Mouse (Mus musculus) testis, adult 2 months (tissue): ENCODE measurements around the gene Epb41. TPM values are rescaled to one million over a fixed set of nuclear protein-coding genes. Genes with fewer than 3 reads are reported as not detected.

Source experiments
- H3K27ac ChIP-seq: fragments of 200-500 bp; 2 replicates; pipeline ENCODE4 v1.5.1; 2012; ENCODE audit warnings: low read depth, low read length; ENCODE audit not compliant: control insufficient read depth, insufficient read depth
- H3K27me3 ChIP-seq: fragments of 200-500 bp; 2 replicates; pipeline ENCODE4 v1.6.1; 2012; ENCODE audit warnings: mild to moderate bottlenecking, low read length, moderate library complexity; ENCODE audit not compliant: control insufficient read depth, insufficient read depth
- H3K36me3 ChIP-seq: fragments of 200-500 bp; 2 replicates; pipeline ENCODE4 v1.6.1; 2012; ENCODE audit warnings: mild to moderate bottlenecking, low read length; ENCODE audit not compliant: control insufficient read depth, insufficient read depth
- H3K4me1 ChIP-seq: fragments of 200-500 bp; 2 replicates; pipeline ENCODE4 v1.6.1; 2012; ENCODE audit warnings: low read length; ENCODE audit not compliant: control insufficient read depth, insufficient read depth
- H3K4me3 ChIP-seq: fragments of 200-500 bp; 2 replicates; pipeline ENCODE4 v1.5.1; 2012; ENCODE audit warnings: low read depth, mild to moderate bottlenecking, low read length, moderate library complexity, mixed read lengths; ENCODE audit not compliant: control insufficient read depth
- CTCF ChIP-seq: fragments of 200-500 bp; IDR thresholded peaks from 2 replicates; pipeline ENCODE4 v1.5.1; 2012; ENCODE audit warnings: low read depth, mild to moderate bottlenecking, inconsistent platforms, low read length, moderate library complexity; ENCODE audit not compliant: control insufficient read depth, insufficient read depth, insufficient replicate concordance
- POLR2A ChIP-seq: fragments of 200-500 bp; IDR thresholded peaks from 2 replicates; pipeline ENCODE4 v1.6.1; 2012; ENCODE audit warnings: low read depth, mild to moderate bottlenecking, inconsistent platforms, low read length, moderate library complexity; ENCODE audit not compliant: control insufficient read depth
- polyA plus RNA-seq: library from polyadenylated mRNA; depleted of rRNA; stranded (reverse); fragments of >200 nt; gene quantifications from 2 replicates; pipeline ENCODE4 v1.2.3, GENCODE M21; 2012

The Epb41 gene
- polyA plus RNA-seq, 1 experiment, result 8.7 TPM

DNA sequence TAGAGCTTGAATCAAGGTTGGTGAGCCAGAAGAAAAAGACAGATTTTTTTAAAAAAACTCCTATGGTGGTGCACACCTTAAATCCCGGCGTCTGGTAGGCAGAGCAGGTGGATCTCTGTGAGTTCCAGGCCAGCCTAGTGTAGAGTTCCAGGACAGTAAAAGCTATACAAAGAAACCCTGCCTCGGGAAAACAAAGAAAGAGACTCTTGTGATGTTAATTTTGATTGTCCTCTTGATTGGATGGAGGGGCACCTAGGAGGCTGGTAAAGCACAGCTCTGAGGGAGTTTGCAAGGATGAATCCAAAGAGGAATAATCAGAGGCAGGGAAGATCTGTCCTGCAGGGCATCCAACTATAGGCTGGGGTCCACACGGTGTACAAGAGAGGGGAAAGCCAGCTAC lies 56.6 kb downstream of the Epb41 start:
- Histone ChIP-seq H3K27me3 (no peaks in the 10 kb centered on the region), H3K4me1 (no peaks in the 10 kb centered on the region), H3K4me3 (no peak overlapping the region), H3K36me3 (no peaks in the 10 kb centered on the region), H3K27ac (no peak overlapping the region)
- no peak for TF ChIP-seq CTCF
- TF ChIP-seq POLR2A, result no peak

DNA sequence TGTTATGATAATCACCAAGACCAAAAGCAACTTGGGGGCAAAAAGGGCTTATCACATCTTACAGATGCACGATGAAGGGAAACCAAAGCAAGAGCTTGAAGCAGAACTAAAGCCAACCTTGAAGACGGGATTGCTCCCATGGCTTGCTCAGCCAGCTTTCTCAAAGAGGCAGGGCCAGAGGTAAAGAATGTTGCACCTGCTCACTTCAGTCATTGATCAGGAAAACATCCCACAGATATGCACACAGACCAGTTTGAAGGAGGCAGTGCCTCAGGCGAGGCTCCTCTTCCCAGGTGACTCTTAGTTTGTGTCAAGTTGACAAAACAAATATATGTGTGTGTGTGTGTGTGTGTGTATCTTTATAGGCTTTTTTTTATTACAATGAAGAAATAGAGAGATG lies 59.7 kb downstream of the Epb41 start:
- TF ChIP-seq POLR2A, result no peak
- H3K36me3 ChIP-seq, result no peaks in the 10 kb centered on the region
- H3K4me1 ChIP-seq, result no peaks in the 10 kb centered on the region
- H3K4me3 ChIP-seq, result no peak overlapping the region
- no peaks in the 10 kb centered on the region for H3K27me3 ChIP-seq
- H3K27ac ChIP-seq, result no peak overlapping the region

DNA sequence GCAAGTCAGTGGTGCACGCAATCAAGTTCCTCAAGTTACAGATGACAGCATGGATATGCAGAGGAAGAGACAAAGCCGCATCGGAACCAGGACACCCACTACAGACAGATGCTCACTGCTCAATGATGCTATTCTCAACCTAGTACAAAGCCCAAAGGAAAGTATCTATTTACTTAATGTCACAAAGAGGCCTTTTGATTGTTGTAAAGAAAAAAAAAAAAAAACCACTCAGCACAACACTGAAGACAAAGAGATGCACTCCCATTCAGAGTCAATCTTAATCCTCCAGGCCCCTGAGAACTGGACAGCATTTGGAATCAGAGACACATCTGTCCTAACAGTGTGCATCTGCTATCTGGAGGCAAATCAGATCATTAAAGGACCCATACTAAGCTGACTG lies 63.5 kb downstream of the Epb41 start:
- Histone ChIP-seq H3K27me3 (no peaks in the 10 kb centered on the region), H3K4me1 (no peaks in the 10 kb centered on the region), H3K4me3 (no peak overlapping the region), H3K36me3 (no peaks in the 10 kb centered on the region), H3K27ac (no peak overlapping the region)
- TF ChIP-seq POLR2A (no peak), CTCF (no peak)

DNA sequence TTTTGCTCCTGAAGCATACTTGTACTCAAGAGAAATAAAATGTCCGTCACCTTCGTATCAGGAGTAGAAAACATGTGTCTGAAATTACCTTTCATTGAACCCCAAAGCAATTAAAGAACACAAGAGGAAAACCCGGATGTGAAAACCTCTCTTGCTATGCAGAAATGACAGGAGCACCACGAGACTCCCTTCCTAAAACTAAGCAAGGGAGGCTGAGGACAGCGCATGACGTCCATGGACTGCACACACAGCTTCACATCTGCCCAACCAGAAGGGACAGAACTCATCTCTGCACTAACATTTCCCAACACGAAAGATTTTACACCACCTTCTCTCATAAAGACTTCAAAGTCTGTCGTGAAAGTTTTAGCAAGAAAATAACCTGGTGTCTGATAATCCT lies 64.7 kb downstream of the Epb41 start:
- no peaks in the 10 kb centered on the region for H3K27me3 ChIP-seq

DNA sequence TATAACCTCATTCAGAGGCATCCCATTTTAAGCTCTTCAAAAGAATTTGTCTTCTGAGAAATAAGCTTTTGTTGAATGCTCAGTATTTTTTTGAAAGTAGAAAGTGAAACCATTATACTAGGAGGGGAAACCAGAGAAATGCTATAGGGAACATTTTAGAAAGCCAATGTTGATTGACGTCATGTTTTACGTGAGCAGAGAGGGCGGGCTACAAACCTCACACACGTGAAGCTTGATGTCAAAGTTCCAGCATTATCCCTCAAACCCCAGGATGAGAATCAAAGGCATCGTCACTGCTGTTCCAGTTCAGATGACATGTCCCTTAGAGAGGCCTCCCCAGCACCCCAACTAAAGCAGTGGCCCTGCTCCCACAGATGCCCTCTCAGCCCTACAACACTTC lies 66.9 kb downstream of the Epb41 start:
- TF ChIP-seq POLR2A (no peak), CTCF (no peak)
- no peaks in the 10 kb centered on the region for H3K36me3 ChIP-seq
- no peaks in the 10 kb centered on the region for H3K4me1 ChIP-seq

More for the DNA sequence above, 64.7 kb downstream of the Epb41 start:
- no peaks in the 10 kb centered on the region for H3K4me1 ChIP-seq
- H3K27ac ChIP-seq, result no peak overlapping the region
- H3K36me3 ChIP-seq, result no peaks in the 10 kb centered on the region
- H3K4me3 ChIP-seq, result no peak overlapping the region
- TF ChIP-seq CTCF, result no peak
- no peak for TF ChIP-seq POLR2A

DNA sequence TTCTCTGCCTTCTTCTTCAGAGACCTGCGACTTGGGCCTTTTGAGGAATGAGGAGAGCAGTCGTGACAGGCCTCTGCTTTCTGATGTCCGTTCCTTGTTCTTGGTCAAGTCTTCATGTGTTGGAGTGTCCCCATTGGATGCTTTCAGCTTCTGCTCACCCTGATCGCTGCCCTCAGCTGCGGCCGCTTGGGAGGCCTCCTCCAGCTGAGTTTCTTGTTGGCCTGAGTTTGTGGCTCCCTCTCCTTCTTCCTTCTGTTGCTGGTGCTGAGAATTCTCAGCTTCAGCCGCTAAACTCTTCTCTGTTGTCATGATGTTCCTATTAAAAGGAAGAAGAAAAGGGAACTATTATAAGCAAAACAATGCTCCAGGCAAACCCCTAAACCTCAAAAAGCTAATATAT lies 68.0 kb downstream of the Epb41 start:
- TF ChIP-seq CTCF (no peak), POLR2A (no peak)
- Histone ChIP-seq H3K4me1 (no peaks in the 10 kb centered on the region), H3K27me3 (no peaks in the 10 kb centered on the region), H3K27ac (no peak overlapping the region), H3K4me3 (no peak overlapping the region), H3K36me3 (no peaks in the 10 kb centered on the region)

More for the DNA sequence above, 66.9 kb downstream of the Epb41 start:
- Histone ChIP-seq H3K27me3 (no peaks in the 10 kb centered on the region), H3K27ac (no peak overlapping the region), H3K4me3 (no peak overlapping the region)

DNA sequence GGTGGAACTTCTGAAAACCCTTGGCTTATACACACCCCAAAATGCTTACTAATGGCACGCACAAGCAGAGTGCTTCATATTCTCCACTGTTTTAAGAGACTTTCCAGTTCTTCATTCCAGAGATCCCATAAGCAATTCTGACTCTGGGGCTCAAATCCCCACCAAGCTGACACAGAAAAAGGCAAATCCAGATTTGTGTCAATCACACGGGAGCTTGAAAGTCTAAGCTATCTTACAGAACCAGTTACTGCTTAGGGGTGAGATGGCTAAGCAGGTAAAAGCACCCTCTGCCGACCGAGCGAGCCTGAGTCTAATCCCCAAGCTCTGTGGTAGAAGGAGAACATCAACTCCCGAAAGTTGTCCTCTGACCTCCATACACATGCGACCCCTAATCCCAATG lies 76.5 kb downstream of the Epb41 start:
- no peaks in the 10 kb centered on the region for H3K36me3 ChIP-seq

DNA sequence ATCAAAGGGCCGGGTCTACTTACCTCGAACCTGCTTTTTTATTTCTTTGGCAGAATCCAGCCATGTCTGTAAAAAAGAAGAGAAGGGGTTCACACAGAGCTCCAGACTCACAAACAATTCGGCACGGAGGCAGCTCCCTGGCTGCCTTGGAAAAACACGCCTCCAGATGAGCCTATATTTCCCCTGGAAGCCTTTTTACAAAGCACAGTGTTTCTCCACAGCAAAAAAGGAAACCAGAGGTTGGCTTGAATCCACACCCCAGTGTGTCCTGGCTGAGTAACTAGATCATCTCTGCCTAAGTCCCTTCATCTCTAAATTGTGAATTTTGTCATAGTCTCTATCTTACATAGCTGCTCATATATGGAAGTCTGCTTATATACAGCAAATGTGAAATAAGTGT lies 77.6 kb downstream of the Epb41 start:
- Histone ChIP-seq H3K4me1 (no peaks in the 10 kb centered on the region), H3K27ac (no peak overlapping the region), H3K27me3 (no peaks in the 10 kb centered on the region), H3K4me3 (no peak overlapping the region), H3K36me3 (no peaks in the 10 kb centered on the region)
- TF ChIP-seq CTCF (no peak), POLR2A (no peak)

More for the DNA sequence above, 76.5 kb downstream of the Epb41 start:
- Histone ChIP-seq H3K27me3 (no peaks in the 10 kb centered on the region), H3K4me3 (no peak overlapping the region), H3K4me1 (no peaks in the 10 kb centered on the region), H3K27ac (no peak overlapping the region)
- TF ChIP-seq CTCF (no peak), POLR2A (no peak)
